Mouse (Mus musculus) forebrain, postnatal 0 days (tissue): ENCODE results near the gene Adam17. TPM values are rescaled to one million over a fixed set of nuclear protein-coding genes. Genes with fewer than 3 reads are reported as not detected.
A peak's percentile ranks its signal among the peaks of the same experiment; 100 is the strongest.

Experiments used
- ATAC-seq: fragments of 200-750 bp; cut with Nextera tagmentation; 2 replicates; pipeline ENCODE4 v1.8.0; 2017; ENCODE audit warnings: mild to moderate bottlenecking, moderate library complexity
- DNase-seq: peaks from one replicate; pipeline ENCODE4 v3.0.0-alpha.2; 2015
- H3K27ac ChIP-seq: fragments of 300-500 bp; sonication (generic); 2 replicates; pipeline ENCODE4 v1.5.1; 2014; ENCODE audit warnings: low read depth, mild to moderate bottlenecking, antibody characterized with exemption, low read length, moderate library complexity, mixed read lengths
- H3K27me3 ChIP-seq: fragments of 300-500 bp; sonication (generic); 2 replicates; pipeline ENCODE4 v1.6.1; 2014; ENCODE audit warnings: mild to moderate bottlenecking, low read length, mixed read lengths; ENCODE audit not compliant: insufficient read depth
- H3K36me3 ChIP-seq: fragments of 300-500 bp; sonication (generic); 2 replicates; pipeline ENCODE4 v1.6.1; 2014; ENCODE audit warnings: mild to moderate bottlenecking, moderate library complexity; ENCODE audit not compliant: insufficient read depth
- H3K4me1 ChIP-seq: fragments of 300-500 bp; sonication (generic); 2 replicates; pipeline ENCODE4 v1.6.1; 2014; ENCODE audit warnings: antibody characterized with exemption; ENCODE audit not compliant: insufficient read depth
- H3K4me2 ChIP-seq: fragments of 300-500 bp; sonication (generic); 2 replicates; pipeline ENCODE4 v1.6.1; 2014; ENCODE audit warnings: low read depth, mild to moderate bottlenecking, moderate library complexity
- H3K4me3 ChIP-seq: fragments of 300-500 bp; sonication (generic); 2 replicates; pipeline ENCODE4 v1.5.1; 2014; ENCODE audit warnings: low read depth, low read length, mixed read lengths
- H3K9ac ChIP-seq: fragments of 300-500 bp; sonication (generic); 2 replicates; pipeline ENCODE4 v1.6.1; 2014; ENCODE audit warnings: mild to moderate bottlenecking
- H3K9me3 ChIP-seq: fragments of 300-500 bp; sonication (generic); 2 replicates; pipeline ENCODE4 v1.6.1; 2016; ENCODE audit warnings: low read length
- CTCF ChIP-seq: sonication (generic); IDR thresholded peaks from 2 replicates; pipeline ENCODE4 v1.5.1; 2016; ENCODE audit warnings: antibody characterized with exemption, control low read depth, low read depth
- WGBS: fragments of 180-500 bp; shearing (Covaris S2); extraction: QIAGEN DNeasy Blood & Tissue Kit; methylation state at CpG from one replicate; pipeline ENCODE4 v1.1.7; 2014; 5-methylcytosine and 5-hydroxymethylcytosine counted together
- polyA plus RNA-seq: library from polyadenylated mRNA; unstranded; fragments of >200 nt; fragmentation: Nextera tagmentation; extraction: Ambion mirVana; gene quantifications from 2 replicates; pipeline ENCODE4 v1.2.1, GENCODE M21; 2015
- total RNA-seq: library from RNA; depleted of rRNA; stranded (reverse); fragments of >200 nt; gene quantifications from 2 replicates; pipeline ENCODE4 v1.2.3, GENCODE M21; 2014; rRNA removed

Gene Adam17
- total and polyA plus RNA-seq, 2 experiments from 2014 or later: 11.5 to 18.2 TPM

DNA sequence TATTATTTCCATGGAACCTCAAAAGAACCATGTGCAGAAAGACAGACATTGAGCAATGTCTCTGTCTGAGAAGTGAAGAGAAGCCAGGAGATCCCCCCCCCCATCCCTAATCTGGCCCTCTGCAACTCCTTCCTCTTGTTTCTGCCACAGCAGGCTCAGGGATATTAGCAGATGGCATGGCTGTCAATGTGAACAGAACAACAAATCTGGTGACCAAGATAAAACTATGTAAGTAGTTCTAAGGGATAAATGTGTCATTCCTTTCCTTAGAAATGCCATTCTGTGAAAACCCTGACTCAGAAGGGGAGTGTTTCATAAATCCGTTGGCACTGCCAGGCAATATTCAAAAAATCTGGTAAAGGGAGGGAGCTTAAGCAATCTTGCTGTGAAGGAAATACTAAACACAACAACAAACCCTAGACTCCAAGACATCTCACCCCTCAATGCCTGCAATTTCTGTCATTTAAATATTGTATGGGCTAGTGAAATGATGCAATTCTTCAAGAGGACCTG lies 96.0 kb downstream of the Adam17 start:
- H3K4me3 ChIP-seq: no peak overlapping the region
- DNase-seq (no peak), ATAC-seq (peak; percentile 21; the same call in 1 of the 2 replicates)
- no peak overlapping the region for H3K9ac ChIP-seq
- no peaks in the 10 kb centered on the region for H3K27me3 ChIP-seq
- no peak overlapping the region for H3K4me2 ChIP-seq
- 65% methylated on average over 1 of the region's 1 CpGs for WGBS
- peaks cover 3% of the 10 kb centered on the region; the same call in 1 of the 2 replicates for H3K36me3 ChIP-seq
- no peaks in the 10 kb centered on the region for H3K4me1 ChIP-seq
- no peak overlapping the region for H3K27ac ChIP-seq
- no peak for TF ChIP-seq CTCF
- no peaks in the 10 kb centered on the region for H3K9me3 ChIP-seq

GRCm38 (mm10) chr12:21274446-21274845 lies 99.0 kb downstream of the Adam17 start:
- Histone ChIP-seq H3K4me2 (no peak overlapping the region), H3K27ac (no peak overlapping the region), H3K4me3 (no peak overlapping the region), H3K9ac (no peak overlapping the region), H3K4me1 (no peaks in the 10 kb centered on the region), H3K27me3 (no peaks in the 10 kb centered on the region), H3K36me3 (peaks cover 27% of the 10 kb centered on the region), H3K9me3 (no peaks in the 10 kb centered on the region)
- ATAC-seq (no peak), DNase-seq (no peak)
- WGBS: 75% methylated on average over 7 of the region's 7 CpGs
- TF ChIP-seq CTCF: no peak

Other genes with a start within 250 kb of the Adam17 start
- gene Cpsf3, start 88.2 kb downstream of the Adam17 start, total RNA-seq: 49.2 and 50.4 TPM in 2 replicates
- gene Cpsf3, start 88.2 kb downstream of the Adam17 start, polyA plus RNA-seq: 68.3 and 79.6 TPM in 2 replicates
- gene Itgb1bp1, start 87.3 kb downstream of the Adam17 start, total RNA-seq: 23.9 and 36.9 TPM in 2 replicates
- gene Itgb1bp1, start 87.3 kb downstream of the Adam17 start, polyA plus RNA-seq: 37.4 and 40.2 TPM in 2 replicates
- 28.4 and 31.2 TPM in 2 replicates for gene Iah1, start 57.2 kb downstream of the Adam17 start, total RNA-seq
- gene Iah1, start 57.2 kb downstream of the Adam17 start, polyA plus RNA-seq: 27.9 and 32.5 TPM in 2 replicates
- gene Ywhaq, start 44.0 kb upstream of the Adam17 start, total RNA-seq: 738 and 806 TPM in 2 replicates
- 1,123 and 1,188 TPM in 2 replicates for gene Ywhaq, start 44.0 kb upstream of the Adam17 start, polyA plus RNA-seq